ENCODE assay signal across 12 mouse cellular contexts in the genomic region with DNA sequence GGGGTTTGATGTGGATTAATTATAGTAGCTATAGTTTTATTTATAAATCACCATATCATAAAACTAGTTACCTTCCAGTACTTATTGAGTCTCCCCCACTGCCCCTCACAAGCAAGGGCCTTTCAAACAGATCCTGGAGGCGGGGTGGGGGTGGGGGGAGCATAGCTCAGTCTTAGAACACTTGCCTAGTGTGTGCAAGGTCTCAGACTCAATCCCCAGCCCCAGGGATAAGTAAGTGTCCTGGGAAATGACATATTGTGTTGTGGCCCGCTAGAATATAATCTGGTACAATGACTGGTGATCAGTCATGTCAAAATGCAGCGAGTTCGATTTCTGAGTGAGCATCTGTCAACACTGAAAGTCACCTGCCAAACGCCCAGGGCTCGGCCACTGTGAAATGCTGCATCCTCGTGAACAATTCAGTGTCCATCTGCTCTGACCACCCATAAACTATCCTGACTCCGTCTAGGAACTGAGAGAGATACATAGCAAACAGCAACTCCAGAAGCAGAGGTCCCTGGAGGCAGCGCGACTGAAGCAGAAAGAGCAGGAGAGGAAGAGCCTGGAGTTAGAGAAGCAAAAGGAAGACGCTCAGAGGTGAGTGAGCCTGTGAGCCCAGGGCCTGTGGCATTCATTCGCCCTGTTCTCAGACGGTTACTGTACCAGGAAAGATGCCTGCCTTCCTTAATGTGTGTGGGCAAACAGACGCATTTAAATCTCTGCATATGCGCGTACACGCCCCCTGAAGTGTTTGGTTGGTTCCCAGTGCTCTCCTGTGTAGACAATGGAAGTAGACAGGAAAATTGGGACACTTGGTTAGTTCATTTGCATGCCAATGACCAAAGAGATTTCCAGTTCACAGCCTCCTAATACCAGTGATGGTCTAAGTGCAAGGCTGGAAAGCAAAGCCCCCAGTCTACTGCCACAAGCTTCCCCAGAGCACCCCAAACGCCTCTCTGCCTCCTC.
DNase-seq lines count a peak whose midpoint lies in the region; ATAC-seq lines count a peak whose summit lies in the region.
"Had no signal": no experiment of that assay in that cellular context is flagged by ENCODE, and none has a peak within 500 bp of the region (broad histone marks: within the 10 kb centered on the region; RNA-seq: fewer than 3 reads in every experiment).

No protein-coding gene starts in this region.

- no peaks in the 10 kb centered on the region for H3K27me3 ChIP-seq in forebrain, embryonic 10.5 days (ENCODE audit: poor library complexity, severe bottlenecking)
- H3K27me3 ChIP-seq in hindbrain, embryonic 16.5 days (replicated peaks; ENCODE audit: control insufficient read depth, insufficient read depth, low read length), result no peaks in the 10 kb centered on the region
- no peaks in the 10 kb centered on the region for H3K27me3 ChIP-seq in neural tube, embryonic 15.5 days (replicated peaks)

- peak overlapping the region; percentile 5 for H3K9ac ChIP-seq in hindbrain, embryonic 16.5 days (ENCODE audit: low read depth, low read length)
- H3K9ac ChIP-seq in neural tube, embryonic 15.5 days (replicated peaks), result no peak overlapping the region

- DNase-seq in frontal cortex, postnatal 14 days (ENCODE audit: low spot score in 2 of 2), result no peak
- no peak for DNase-seq in forebrain, embryonic 10.5 days (ENCODE audit: extremely low spot score, low spot score)
- DNase-seq in gastrocnemius, postnatal 25 days, result no peak
- no peak for DNase-seq in adrenal gland, postnatal 25 days
- no peak for DNase-seq in kidney, adult 9 months
- DNase-seq: gastrocnemius, adult 2 months; heart, postnatal 10 days; lung, adult 2 months had no signal

- H3K4me3 ChIP-seq in forebrain, embryonic 10.5 days, result no peak overlapping the region; the same call in 1 of the 2 replicates
- no peak overlapping the region for H3K4me3 ChIP-seq in hindbrain, embryonic 16.5 days (ENCODE audit: low read length)
- no peak overlapping the region for H3K4me3 ChIP-seq in neural tube, embryonic 15.5 days (replicated peaks)
- H3K4me3 ChIP-seq: gastrocnemius, adult 2 months had no signal

- peak; percentile 61; the same call in 1 of the 2 replicates for ATAC-seq in frontal cortex, adult (ENCODE audit: low TSS enrichment)
- peak; percentile 86 for ATAC-seq in hindbrain, embryonic 16.5 days
- ATAC-seq in neural tube, embryonic 15.5 days (ENCODE audit: low FRiP score), result peak; percentile 72

- no peak overlapping the region for H3K4me2 ChIP-seq in hindbrain, embryonic 16.5 days (ENCODE audit: low read length)
- peak overlapping the region; percentile 11 for H3K4me2 ChIP-seq in neural tube, embryonic 15.5 days

- H3K36me3 ChIP-seq in forebrain, embryonic 10.5 days (replicated peaks), result peaks cover 53% of the 10 kb centered on the region
- peaks cover 17% of the 10 kb centered on the region for H3K36me3 ChIP-seq in hindbrain, embryonic 16.5 days (ENCODE audit: control insufficient read depth, insufficient read depth, low read length)
- peaks cover 18% of the 10 kb centered on the region for H3K36me3 ChIP-seq in neural tube, embryonic 15.5 days

- no peaks in the 10 kb centered on the region for H3K9me3 ChIP-seq in forebrain, embryonic 10.5 days
- no peaks in the 10 kb centered on the region for H3K9me3 ChIP-seq in hindbrain, embryonic 16.5 days (ENCODE audit: control insufficient read depth, low read length)
- H3K9me3 ChIP-seq in neural tube, embryonic 15.5 days (replicated peaks), result no peaks in the 10 kb centered on the region

- peak overlapping the region; percentile 76 for H3K27ac ChIP-seq in forebrain, embryonic 10.5 days
- peak overlapping the region; percentile 55 for H3K27ac ChIP-seq in hindbrain, embryonic 16.5 days (ENCODE audit: low read depth, low read length)
- peak overlapping the region; percentile 80 for H3K27ac ChIP-seq in neural tube, embryonic 15.5 days (replicated peaks)
- H3K27ac ChIP-seq: gastrocnemius, adult 2 months; kidney, postnatal 0 days had no signal

- 62% methylated on average over 18 of the region's 18 CpGs for WGBS in forebrain, embryonic 10.5 days
- 27% methylated on average over 18 of the region's 18 CpGs for WGBS in hindbrain, embryonic 16.5 days
- WGBS in neural tube, embryonic 15.5 days, result 20% methylated on average over 18 of the region's 18 CpGs

- H3K4me1 ChIP-seq in forebrain, embryonic 10.5 days, result peaks cover 55% of the 10 kb centered on the region
- peaks cover 16% of the 10 kb centered on the region for H3K4me1 ChIP-seq in hindbrain, embryonic 16.5 days (ENCODE audit: control insufficient read depth, insufficient read depth, low read depth, low read length)
- peaks cover 21% of the 10 kb centered on the region for H3K4me1 ChIP-seq in neural tube, embryonic 15.5 days
